Mouse (Mus musculus) E14TG2a.4 (cell line): ENCODE results near the gene Abhd18.

ENCODE experiments used
- H3K27me3 ChIP-seq: 2 replicates; pipeline ENCODE4 v1.6.1; 2014; ENCODE audit warnings: low read length, control low read depth; ENCODE audit not compliant: insufficient read depth
- H3K36me3 ChIP-seq: 2 replicates; pipeline ENCODE4 v1.6.1; 2014; ENCODE audit warnings: low read length, control low read depth; ENCODE audit not compliant: insufficient read depth
- H3K4me1 ChIP-seq: replicated peaks from 2 replicates; pipeline ENCODE4 v1.6.1; 2014; ENCODE audit warnings: low read depth, low read length, control low read depth
- H3K4me3 ChIP-seq: replicated peaks from 2 replicates; pipeline ENCODE4 v1.5.1; 2014; ENCODE audit warnings: mild to moderate bottlenecking, low read length
- H3K9me3 ChIP-seq: 2 replicates; pipeline ENCODE4 v1.6.1; 2014; ENCODE audit warnings: low read length, control low read depth
- CTCF ChIP-seq: conservative IDR thresholded peaks from 2 replicates; pipeline ENCODE4 v1.5.1; 2014; ENCODE audit warnings: low read length
- NANOG ChIP-seq: IDR thresholded peaks from 2 replicates; pipeline ENCODE4 v1.6.1; 2014; ENCODE audit warnings: borderline replicate concordance, low read length, mixed read lengths
- POU5F1 ChIP-seq: IDR thresholded peaks from 2 replicates; pipeline ENCODE4 v1.6.1; 2014; ENCODE audit warnings: low read length, borderline replicate concordance

The Abhd18 gene

GRCm38 (mm10) chr3:40949170-40949902 is 102.6 kb downstream of the Abhd18 start, which contains the start of gene Larp1b:
Gene Larp1b (plus strand): TSS chr3:40949828.
- no peaks in the 10 kb centered on the region for H3K9me3 ChIP-seq

GRCm38 (mm10) chr3:40949903-40950600 is 103.3 kb downstream of the Abhd18 start:
- peaks cover 44% of the 10 kb centered on the region for H3K27me3 ChIP-seq
- H3K9me3 ChIP-seq: no peaks in the 10 kb centered on the region
- no peaks in the 10 kb centered on the region for H3K36me3 ChIP-seq
- H3K4me3 ChIP-seq: peak overlapping the region; percentile 87
- TF ChIP-seq CTCF (no peak), POU5F1 (no peak), NANOG (no peak)
- H3K4me1 ChIP-seq: peaks cover 27% of the 10 kb centered on the region

More at GRCm38 (mm10) chr3:40949170-40949902, 102.6 kb downstream of the Abhd18 start, which contains the start of gene Larp1b:
- TF ChIP-seq CTCF: no peak
- TF ChIP-seq NANOG: no peak
- no peak for TF ChIP-seq POU5F1
- Histone ChIP-seq H3K4me3 (peak within 1 kb of the TSS; percentile 87), H3K4me1 (peaks cover 27% of the 10 kb centered on the region), H3K27me3 (peaks cover 46% of the 10 kb centered on the region), H3K36me3 (no peaks in the 10 kb centered on the region)

GRCm38 (mm10) chr3:40950601-40951201 is 103.9 kb downstream of the Abhd18 start:
- H3K4me3 ChIP-seq: peak overlapping the region; percentile 87
- no peaks in the 10 kb centered on the region for H3K9me3 ChIP-seq
- no peaks in the 10 kb centered on the region for H3K36me3 ChIP-seq
- H3K4me1 ChIP-seq: peaks cover 27% of the 10 kb centered on the region
- H3K27me3 ChIP-seq: peaks cover 41% of the 10 kb centered on the region
- TF ChIP-seq NANOG (no peak), POU5F1 (no peak), CTCF (no peak)

GRCm38 (mm10) chr3:40951365-40951764 is 104.6 kb downstream of the Abhd18 start:
- H3K9me3 ChIP-seq: no peaks in the 10 kb centered on the region
- peaks cover 27% of the 10 kb centered on the region for H3K4me1 ChIP-seq
- TF ChIP-seq CTCF (peak; percentile 20), NANOG (no peak)
- no peaks in the 10 kb centered on the region for H3K36me3 ChIP-seq
- peaks cover 41% of the 10 kb centered on the region for H3K27me3 ChIP-seq
- H3K4me3 ChIP-seq: peak overlapping the region; percentile 87

- Histone ChIP-seq H3K36me3 (no peaks in the 10 kb centered on the region), H3K4me1 (peaks cover 27% of the 10 kb centered on the region), H3K4me3 (no peak overlapping the region), H3K9me3 (no peaks in the 10 kb centered on the region), H3K27me3 (peaks cover 36% of the 10 kb centered on the region)
- TF ChIP-seq POU5F1: no peak
- no peak for TF ChIP-seq CTCF
- no peak for TF ChIP-seq NANOG
Measured at GRCm38 (mm10) chr3:40952606-40953005, 105.8 kb downstream of the Abhd18 start.

GRCm38 (mm10) chr3:40954792-40955191 is 108.0 kb downstream of the Abhd18 start:
- no peak for TF ChIP-seq POU5F1
- TF ChIP-seq NANOG: no peak
- TF ChIP-seq CTCF: no peak
- Histone ChIP-seq H3K9me3 (no peaks in the 10 kb centered on the region), H3K27me3 (peaks cover 25% of the 10 kb centered on the region), H3K4me3 (no peak overlapping the region), H3K4me1 (peaks cover 14% of the 10 kb centered on the region), H3K36me3 (no peaks in the 10 kb centered on the region)

GRCm38 (mm10) chr3:40958831-40959230 is 112.1 kb downstream of the Abhd18 start:
- Histone ChIP-seq H3K4me3 (no peak overlapping the region), H3K4me1 (0 out of 2 replicates have a peak, but pooled peaks cover 2% of the 10 kb centered on the region), H3K9me3 (no peaks in the 10 kb centered on the region), H3K36me3 (no peaks in the 10 kb centered on the region), H3K27me3 (no peaks in the 10 kb centered on the region)
- TF ChIP-seq POU5F1 (no peak), CTCF (no peak), NANOG (no peak)

GRCm38 (mm10) chr3:40980758-40981157 is 134.0 kb downstream of the Abhd18 start:
- no peak for TF ChIP-seq CTCF
- TF ChIP-seq NANOG: no peak
- TF ChIP-seq POU5F1: no peak

More at GRCm38 (mm10) chr3:40980758-40981157, 134.0 kb downstream of the Abhd18 start:
- no peak overlapping the region for H3K4me3 ChIP-seq
- H3K36me3 ChIP-seq: peaks cover 3% of the 10 kb centered on the region; the same call in 1 of the 2 replicates
- H3K4me1 ChIP-seq: no peaks in the 10 kb centered on the region
- H3K27me3 ChIP-seq: no peaks in the 10 kb centered on the region
- H3K9me3 ChIP-seq: no peaks in the 10 kb centered on the region
